8 mouse cellular contexts compared by ENCODE assay signal in genomic region chr9:123530158-123530475, GRCm38 (mm10). TPM values are rescaled to one million over a fixed set of nuclear protein-coding genes. Genes with fewer than 3 reads are reported as not detected.
DNase-seq lines count a peak whose midpoint lies in the region; ATAC-seq and TF ChIP-seq lines count a peak whose summit lies in the region.

No protein-coding gene starts in this region.

- H3K27me3 ChIP-seq in embryonic facial prominence, embryonic 13.5 days: no peaks in the 10 kb centered on the region
- H3K27me3 ChIP-seq in limb, embryonic 14.5 days (ENCODE audit: control insufficient read depth, insufficient read depth, low read length): no peaks in the 10 kb centered on the region

- DNase-seq in gastrocnemius, adult 2 months: no peak
- no peak for DNase-seq in gastrocnemius, postnatal 14 days
- peak; percentile 51 for DNase-seq in 416B (ENCODE audit: low read depth)
- peak; percentile 32 for DNase-seq in limb, embryonic 14.5 days (ENCODE audit: low spot score)
- no peak for DNase-seq in left cerebral cortex, adult 8-10 months (ENCODE audit: low spot score in 2 of 2)
- DNase-seq in urinary bladder, adult 18-20 months (ENCODE audit: low spot score in 2 of 2): no peak
- DNase-seq in thymus, postnatal 36 days: no peak

- H3K4me2 ChIP-seq in embryonic facial prominence, embryonic 13.5 days: peak overlapping the region; percentile 69
- H3K4me2 ChIP-seq in limb, embryonic 14.5 days (replicated peaks; ENCODE audit: low read depth, low read length, severe bottlenecking): peak overlapping the region; percentile 76

- H3K27ac ChIP-seq in gastrocnemius, adult 2 months: peak overlapping the region; percentile 93
- peak overlapping the region; percentile 95 for H3K27ac ChIP-seq in embryonic facial prominence, embryonic 13.5 days
- H3K27ac ChIP-seq in limb, embryonic 14.5 days (replicated peaks; ENCODE audit: low read depth, low read length): peak overlapping the region; percentile 93

- WGBS in embryonic facial prominence, embryonic 13.5 days: 0% methylated on average over 13 of the region's 13 CpGs
- WGBS in limb, embryonic 14.5 days: under 1% methylated on average over 13 of the region's 13 CpGs

- H3K36me3 ChIP-seq in embryonic facial prominence, embryonic 13.5 days: no peaks in the 10 kb centered on the region
- peaks cover 2% of the 10 kb centered on the region; the same call in 1 of the 2 replicates for H3K36me3 ChIP-seq in limb, embryonic 14.5 days (ENCODE audit: control insufficient read depth, insufficient read depth, low read length)

- ATAC-seq in embryonic facial prominence, embryonic 13.5 days (ENCODE audit: insufficient number of reproducible peaks, insufficient read depth, low FRiP score, low TSS enrichment, low read depth): no peak; the same call in 1 of the 2 replicates
- no peak for ATAC-seq in limb, embryonic 14.5 days (ENCODE audit: low FRiP score, low read depth)

- intact Hi-C loops in gastrocnemius, adult 2 months (cut with DNase I): no loop called here
- intact Hi-C loops in gastrocnemius, postnatal 14 days (cut with DNase I; ENCODE audit: low total_unique reads): no loop called here

- peak overlapping the region; percentile 97 for H3K9ac ChIP-seq in embryonic facial prominence, embryonic 13.5 days
- H3K9ac ChIP-seq in limb, embryonic 14.5 days (ENCODE audit: low read depth, low read length, severe bottlenecking): peak overlapping the region; percentile 93

- H3K9me3 ChIP-seq in embryonic facial prominence, embryonic 13.5 days: no peaks in the 10 kb centered on the region
- no peaks in the 10 kb centered on the region for H3K9me3 ChIP-seq in limb, embryonic 14.5 days (ENCODE audit: control insufficient read depth, low read length)

- peak overlapping the region; percentile 98 for H3K4me3 ChIP-seq in gastrocnemius, adult 2 months
- H3K4me3 ChIP-seq in embryonic facial prominence, embryonic 13.5 days: peak overlapping the region; percentile 98
- peak overlapping the region; percentile 98 for H3K4me3 ChIP-seq in limb, embryonic 14.5 days (replicated peaks; ENCODE audit: low read length)

- TF ChIP-seq POLR2A in limb, embryonic 14.5 days (IDR thresholded peaks at IDR 0.05; ENCODE audit: borderline replicate concordance, extremely low read depth, insufficient read depth, insufficient read length): no peak

- H3K4me1 ChIP-seq in embryonic facial prominence, embryonic 13.5 days: peaks cover 22% of the 10 kb centered on the region
- H3K4me1 ChIP-seq in limb, embryonic 14.5 days (ENCODE audit: control insufficient read depth, insufficient read depth, low read length): peaks cover 24% of the 10 kb centered on the region

- TF ChIP-seq CTCF in gastrocnemius, adult 2 months (IDR thresholded peaks at IDR 0.05): no peak

RNA-seq across cellular contexts. Expression of gene Sacm1l, which starts 0.6 kb away (rescaled TPM):
- 10 to 100 TPM; 19.8 to 22.9 TPM for total RNA-seq in gastrocnemius, adult 2 months (2021)
- 10 to 100 TPM; 19.2 to 23.7 TPM for total RNA-seq in gastrocnemius, postnatal 14 days (2021)
- 42.8 and 49.3 TPM in 2 replicates for polyA plus RNA-seq in embryonic facial prominence, embryonic 13.5 days (2015; fragmentation: Nextera tagmentation; extraction: Ambion mirVana)
- 23.5 and 25.2 TPM in 2 replicates for polyA plus RNA-seq in limb, embryonic 14.5 days (2012; rRNA removed)
- polyA plus RNA-seq in limb, embryonic 14.5 days (2014; fragmentation: Nextera tagmentation; extraction: Ambion mirVana): 49.6 and 50.2 TPM in 2 replicates
- 10 to 100 TPM; 60.6 to 65.9 (median 62.7) TPM for total RNA-seq in left cerebral cortex, adult 8-10 months (2022)

RNA-seq across cellular contexts. Expression of gene Limd1, which starts 51.6 kb away (rescaled TPM):
- total RNA-seq in gastrocnemius, adult 2 months (2021): 10 to 100 TPM; 31.5 to 41.1 TPM
- total RNA-seq in gastrocnemius, postnatal 14 days (2021): 10 to 100 TPM; 29.4 to 31.2 TPM
- 47.0 and 50.2 TPM in 2 replicates for polyA plus RNA-seq in embryonic facial prominence, embryonic 13.5 days (2015; fragmentation: Nextera tagmentation; extraction: Ambion mirVana)
- 32.5 and 41.1 TPM in 2 replicates for polyA plus RNA-seq in limb, embryonic 14.5 days (2012; rRNA removed)
- 58.4 and 63.1 TPM in 2 replicates for polyA plus RNA-seq in limb, embryonic 14.5 days (2014; fragmentation: Nextera tagmentation; extraction: Ambion mirVana)
- total RNA-seq in left cerebral cortex, adult 8-10 months (2022): 10 to 100 TPM in 1 of 4 experiments, 1 to 10 TPM in 3; 7.7 to 10.1 (median 8.0) TPM

Comparison
In these comparisons a context has a peak if more than half of its experiments do, and no peak if none do; other contexts are left out.
1. DNase-seq: peak in 416B (single experiment) and limb, embryonic 14.5 days (single experiment); none in gastrocnemius, adult 2 months (single experiment), gastrocnemius, postnatal 14 days (single experiment), left cerebral cortex, adult 8-10 months (0 of 2), urinary bladder, adult 18-20 months (0 of 2) and thymus, postnatal 36 days (0 of 2).
2. Peak in every context shown above with its lines, with median percentiles within 50 percentile points of each other: H3K27ac ChIP-seq and H3K4me3 ChIP-seq.